Mouse (Mus musculus): ENCODE data around the gene Dcpp2.
"Not testable (repeated sequence)": the region's sequence is repeated elsewhere in the genome, so short reads cannot be mapped to it uniquely, and the experiment has no call there.

Gene Dcpp2

DNA sequence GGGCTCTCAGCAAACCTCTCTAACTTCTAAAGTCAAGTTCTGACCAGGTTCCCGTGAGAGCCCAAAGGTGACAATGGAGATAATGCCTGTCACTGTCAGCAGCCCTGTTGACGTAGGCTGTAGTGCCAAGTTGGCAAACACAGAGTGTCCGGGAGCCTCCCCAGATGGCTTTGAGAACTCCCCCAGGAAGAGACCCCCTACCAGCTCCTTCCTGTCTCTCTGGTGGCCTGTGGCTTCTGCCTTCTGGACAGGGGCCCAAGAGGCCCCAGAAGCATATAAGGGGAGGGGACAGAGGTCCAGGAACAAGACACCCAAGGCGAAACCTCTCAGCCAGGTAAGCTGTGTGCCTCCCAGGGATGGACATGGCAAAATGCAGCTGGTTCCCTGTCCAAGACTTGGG is at the start of gene Dcpp2, which contains the start of gene Dcpp1:
Dcpp2 (plus strand) TSS at position 305 of the 400 bp plus-strand sequence.
Dcpp1 (plus strand) TSS at position 301 of the 400 bp plus-strand sequence.
- DNase-seq (ENCODE audit: low spot score) = not testable (repeated sequence)

DNA sequence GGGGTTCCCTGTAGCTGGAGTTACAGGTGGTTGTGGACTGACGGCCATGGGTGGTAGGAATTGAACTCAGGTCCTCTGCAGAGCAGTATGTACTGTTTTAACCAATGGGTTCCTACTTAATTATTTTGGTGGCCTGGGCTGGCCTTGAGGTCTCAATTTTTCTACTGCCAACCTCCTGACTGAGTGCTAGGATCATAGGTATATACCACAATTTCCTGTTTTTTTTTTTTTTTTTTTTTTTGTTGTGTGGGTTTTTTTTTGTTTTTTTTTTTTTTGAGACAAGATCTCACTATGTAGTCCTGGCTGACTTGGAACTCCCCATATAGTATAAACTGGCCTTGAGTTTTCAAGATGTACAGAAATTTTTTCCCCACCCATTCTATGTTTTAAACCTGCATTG is 49.5 kb upstream of the Dcpp2 start:
- DNase-seq (ENCODE audit: low spot score) = no peak

DNA sequence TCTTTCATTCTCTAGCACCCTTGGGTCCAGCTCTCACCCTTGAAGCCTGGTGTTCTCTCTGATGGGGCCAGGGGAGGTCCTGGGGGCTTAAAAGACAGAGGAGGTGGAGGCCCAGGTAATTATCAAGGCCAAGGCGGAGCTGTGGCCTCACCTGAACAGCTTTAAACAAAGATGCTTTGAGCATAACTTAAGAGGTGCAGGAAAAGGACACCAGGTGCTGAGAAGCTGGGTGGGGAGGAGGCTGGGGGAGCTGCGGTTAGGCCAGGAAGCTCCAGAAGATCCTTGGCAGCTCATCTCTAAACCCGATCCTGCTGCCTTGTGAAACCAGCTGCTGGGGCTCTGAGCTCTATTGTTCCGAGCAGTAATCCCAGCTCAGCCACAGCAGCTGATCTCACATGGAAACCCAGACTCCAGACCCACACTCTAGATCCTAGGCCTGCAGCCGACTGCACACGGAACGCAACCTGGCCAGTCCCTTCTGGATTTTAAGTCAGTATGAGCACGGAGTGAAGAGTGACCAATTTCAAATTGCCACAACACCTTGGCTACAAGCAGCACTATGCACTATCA is 44.6 kb upstream of the Dcpp2 start, which contains the start of gene Prss33:
Prss33 (minus strand) TSS at position 51 of the 570 bp plus-strand sequence.
- DNase-seq (ENCODE audit: low spot score) = no peak

DNA sequence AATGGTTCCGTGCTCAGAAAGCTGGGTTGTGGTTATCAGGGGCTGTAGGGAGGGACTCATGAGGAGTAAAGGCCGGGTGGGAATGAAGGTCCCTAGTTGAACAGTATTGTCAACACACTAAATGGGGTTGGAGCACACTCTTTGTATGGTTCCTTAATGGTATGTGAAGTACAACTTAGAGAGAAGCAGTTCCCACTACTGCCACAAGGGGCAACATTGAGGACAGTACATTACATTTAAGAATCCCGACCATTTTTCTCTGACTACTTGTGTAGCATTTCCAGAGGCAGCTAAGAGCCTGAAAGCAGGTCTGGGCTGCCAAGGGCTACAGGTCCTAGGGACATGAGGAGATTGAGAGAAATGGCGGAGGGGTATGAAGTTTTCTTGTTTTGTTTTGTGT is 39.5 kb upstream of the Dcpp2 start:
- DNase-seq (ENCODE audit: low spot score) = peak; percentile 89

DNA sequence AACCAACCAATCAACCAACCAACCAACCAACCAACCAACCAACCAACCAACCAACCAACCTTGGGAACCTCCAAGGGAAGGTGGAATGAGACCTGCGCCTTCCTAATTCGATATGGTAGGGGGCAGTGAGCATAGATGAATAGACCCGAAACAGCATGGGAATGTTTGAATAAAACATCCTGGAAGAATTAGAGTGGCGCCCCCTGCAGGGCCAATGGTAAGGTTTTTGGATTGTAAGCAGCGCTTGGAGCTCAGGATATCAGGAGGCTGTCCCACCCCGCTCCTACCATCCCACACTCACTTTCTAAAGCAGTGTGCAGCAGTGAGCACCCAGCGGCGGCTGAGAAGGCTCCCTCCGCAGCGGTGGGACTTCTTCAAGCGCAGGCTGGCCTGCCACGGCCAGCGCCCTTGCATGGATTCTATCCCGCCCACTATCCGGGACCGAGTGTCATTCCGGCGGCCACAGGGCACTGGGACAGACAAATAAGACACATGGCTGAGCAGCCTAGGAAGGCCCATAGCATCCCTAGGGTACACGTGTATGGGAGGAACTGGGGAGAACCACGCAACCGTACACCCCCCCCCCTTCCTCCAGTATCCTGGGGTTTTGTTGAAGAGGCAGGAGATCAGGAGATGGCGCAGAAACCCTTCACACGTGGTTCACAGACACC is 37.4 kb upstream of the Dcpp2 start:
- DNase-seq (ENCODE audit: low spot score) = no peak

DNA sequence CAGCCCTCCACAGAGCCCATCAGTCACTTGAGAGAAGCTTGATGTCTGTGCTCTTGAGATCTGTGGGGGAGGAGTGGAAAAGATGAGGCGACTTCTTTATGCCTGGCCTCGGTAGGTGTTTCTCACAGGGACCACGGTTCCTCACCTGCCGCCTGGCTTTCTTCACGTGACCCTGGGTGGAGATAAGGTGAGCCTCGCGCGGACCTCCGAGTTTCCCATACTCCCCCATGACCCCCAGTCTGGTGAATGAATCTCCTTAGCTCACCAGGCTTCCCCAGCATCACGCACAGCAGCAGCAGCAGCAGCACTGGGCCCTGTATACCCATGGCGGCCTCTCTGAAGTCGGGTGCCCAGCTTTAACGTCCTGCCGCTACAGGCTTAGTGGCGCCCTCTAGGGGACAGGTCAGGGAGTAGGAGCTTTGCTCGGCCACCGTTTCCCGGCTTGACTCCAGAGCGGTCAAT is 36.8 kb upstream of the Dcpp2 start, which contains the start of the genes Prss32 and Prss41:
Prss32 (plus strand) TSS at position 44 of the 462 bp plus-strand sequence.
Prss41 (minus strand) TSS at position 361 of the 462 bp plus-strand sequence.
- DNase-seq (ENCODE audit: low spot score) = peak; percentile 73

DNA sequence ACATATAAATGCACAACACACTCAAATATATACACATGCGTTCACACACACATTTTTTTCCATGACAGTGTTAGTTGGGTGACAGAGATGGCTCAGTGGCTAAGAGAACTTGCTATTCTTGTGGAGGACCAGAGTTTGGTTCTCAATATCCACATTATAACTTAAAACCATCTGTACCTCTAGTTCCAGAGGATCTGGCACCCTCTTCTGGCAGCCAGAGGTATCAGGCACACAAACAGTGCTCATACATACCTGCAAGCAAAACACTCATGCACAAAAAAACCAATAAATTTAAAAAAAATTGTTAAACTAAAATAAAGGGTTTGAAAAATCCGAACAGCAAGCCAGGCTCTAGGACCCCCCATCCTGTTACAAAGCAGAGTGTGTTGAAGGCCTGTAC is 30.7 kb upstream of the Dcpp2 start:
- no peak for DNase-seq (ENCODE audit: low spot score)

DNA sequence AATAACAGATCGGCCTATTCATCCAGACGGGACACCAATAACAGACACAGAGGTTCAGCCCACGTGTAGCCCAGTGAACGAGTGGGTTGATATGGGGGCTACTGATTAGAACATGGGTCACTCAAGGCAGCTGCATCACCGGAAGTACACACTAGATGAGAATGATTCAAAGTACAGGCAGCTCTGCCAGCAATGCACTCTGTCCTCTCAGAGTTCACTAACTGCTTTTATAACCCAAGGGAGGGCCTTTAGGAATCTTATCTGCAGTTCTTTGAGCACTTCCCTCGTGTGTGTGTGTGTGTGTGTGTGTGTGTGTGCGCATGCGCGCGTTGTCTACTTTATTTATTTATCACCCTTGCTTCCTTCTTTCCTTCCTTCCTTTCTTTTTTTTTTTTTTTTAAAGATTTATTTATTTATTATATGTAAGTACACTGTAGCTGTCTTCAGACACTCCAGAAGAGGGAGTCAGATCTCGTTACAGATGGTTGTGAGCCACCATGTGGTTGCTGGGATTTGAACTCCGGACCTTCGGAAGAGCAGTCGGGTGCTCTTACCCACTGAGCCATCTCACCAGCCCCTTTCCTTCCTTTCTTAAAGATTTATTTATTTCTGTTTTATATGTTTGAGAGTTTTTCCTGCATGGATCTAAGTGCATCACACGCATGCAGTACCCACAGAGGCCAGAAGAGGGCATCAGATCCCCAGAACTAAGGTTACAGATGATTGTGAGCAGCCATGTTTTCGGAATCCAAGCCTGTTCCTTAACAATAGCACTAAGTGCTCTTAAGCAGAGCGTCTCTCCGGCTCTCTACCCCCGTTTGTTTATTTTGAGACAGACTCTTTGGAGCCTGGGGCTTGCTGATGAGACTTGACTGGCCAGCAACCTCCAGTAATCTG is 29.6 kb upstream of the Dcpp2 start:
- peak; percentile 86 for DNase-seq (ENCODE audit: low spot score)

DNA sequence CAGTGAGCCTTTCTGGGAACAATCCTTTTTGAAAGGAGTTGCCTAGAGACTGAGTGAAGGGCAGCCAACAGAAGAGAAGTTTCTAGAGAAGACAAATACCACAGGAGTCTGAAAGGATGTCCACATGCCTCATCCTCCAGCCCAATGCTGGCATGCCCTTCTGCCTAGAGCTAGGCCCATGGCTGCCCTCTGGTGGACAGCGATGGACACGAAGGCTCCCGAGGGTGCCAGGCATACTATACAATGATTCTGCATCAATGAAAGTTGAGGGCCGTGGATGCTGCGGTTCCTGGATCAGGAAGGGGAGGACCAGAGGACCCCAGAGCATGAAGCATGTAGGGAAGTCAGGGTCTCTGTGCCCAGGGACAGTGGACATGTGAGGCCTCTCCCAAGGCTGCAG is 27.4 kb upstream of the Dcpp2 start:
- DNase-seq (ENCODE audit: low spot score) = peak; percentile 74

DNA sequence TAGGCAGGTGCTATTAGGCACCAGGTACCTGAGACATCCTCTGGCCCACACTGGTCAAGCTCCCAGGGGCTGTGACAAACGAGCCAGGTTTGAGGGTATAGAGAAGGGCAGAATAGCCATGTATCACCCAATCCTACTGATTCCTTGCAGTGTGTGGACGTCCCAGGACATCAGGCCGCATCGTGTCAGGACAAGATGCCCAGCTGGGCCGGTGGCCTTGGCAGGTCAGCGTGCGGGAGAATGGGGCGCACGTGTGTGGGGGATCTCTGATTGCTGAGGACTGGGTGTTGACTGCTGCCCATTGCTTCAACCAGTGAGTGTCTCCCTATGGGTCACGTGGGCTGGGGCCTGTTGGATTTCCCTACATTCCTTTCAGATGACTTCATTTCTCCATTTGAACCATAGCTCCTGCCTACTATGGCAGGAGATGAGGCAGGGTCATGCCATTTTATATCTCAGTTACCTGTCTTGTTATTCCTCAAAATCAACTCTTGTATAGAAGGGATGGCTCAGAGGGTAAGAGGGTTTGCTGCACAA is 26.4 kb upstream of the Dcpp2 start:
- DNase-seq (ENCODE audit: low spot score) = no peak

DNA sequence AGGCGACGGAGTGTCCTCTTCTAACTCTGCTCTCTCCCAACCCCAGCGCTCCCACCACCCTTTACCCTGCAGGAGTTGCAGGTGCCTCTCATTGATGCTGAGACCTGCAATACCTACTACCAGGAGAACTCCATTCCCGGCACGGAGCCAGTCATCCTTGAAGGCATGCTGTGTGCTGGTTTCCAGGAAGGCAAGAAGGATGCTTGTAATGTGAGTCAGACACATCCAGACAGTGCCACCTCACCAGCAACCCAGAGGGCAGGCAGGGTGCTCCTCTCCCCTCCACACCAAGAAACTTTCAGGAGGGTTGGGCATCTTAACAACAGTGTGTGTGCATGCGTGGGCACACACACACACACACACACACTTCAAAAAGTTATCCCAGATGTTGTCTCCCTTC is 23.5 kb upstream of the Dcpp2 start:
- DNase-seq (ENCODE audit: low spot score) = no peak

DNA sequence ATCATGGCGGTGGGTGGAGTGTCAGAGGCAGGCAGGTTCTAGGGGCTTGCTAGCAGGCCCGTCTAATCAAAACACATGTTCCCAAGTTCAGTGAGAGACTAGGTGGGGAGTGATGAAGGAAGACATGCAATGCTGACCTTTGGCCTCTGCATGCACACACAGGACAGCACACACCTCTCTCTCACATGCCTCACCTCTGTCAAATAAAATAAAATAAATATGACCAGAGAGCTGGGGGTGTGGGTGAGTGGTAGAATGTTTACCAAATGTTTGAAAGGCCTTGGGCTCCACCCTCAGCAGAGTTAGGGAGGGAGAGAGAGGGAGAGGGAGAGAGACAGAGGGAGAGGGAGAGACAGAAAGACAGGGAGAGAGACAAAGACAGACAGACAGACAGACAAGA is 22.8 kb upstream of the Dcpp2 start:
- DNase-seq (ENCODE audit: low spot score) = no peak

DNA sequence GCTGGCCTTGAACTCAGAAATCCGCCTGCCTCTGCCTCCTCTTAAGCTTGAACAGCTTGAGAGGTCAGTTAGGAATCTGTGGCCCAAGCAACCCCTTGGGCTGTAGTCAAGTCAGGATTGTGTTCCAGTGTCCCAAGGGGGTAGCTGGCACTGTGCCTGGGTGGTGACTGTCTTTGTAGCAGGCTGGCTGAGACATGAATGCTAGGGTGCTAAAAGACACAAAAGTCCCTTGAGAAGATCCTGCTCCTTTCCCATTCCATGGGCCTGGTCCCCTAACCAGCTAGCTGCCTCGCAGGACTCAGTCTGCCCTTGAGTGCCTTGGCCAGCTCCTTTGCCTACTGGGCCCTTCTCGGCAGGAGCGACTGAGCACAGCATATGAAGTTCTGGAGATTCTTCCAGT is 17.8 kb upstream of the Dcpp2 start:
- no peak for DNase-seq (ENCODE audit: low spot score)

DNA sequence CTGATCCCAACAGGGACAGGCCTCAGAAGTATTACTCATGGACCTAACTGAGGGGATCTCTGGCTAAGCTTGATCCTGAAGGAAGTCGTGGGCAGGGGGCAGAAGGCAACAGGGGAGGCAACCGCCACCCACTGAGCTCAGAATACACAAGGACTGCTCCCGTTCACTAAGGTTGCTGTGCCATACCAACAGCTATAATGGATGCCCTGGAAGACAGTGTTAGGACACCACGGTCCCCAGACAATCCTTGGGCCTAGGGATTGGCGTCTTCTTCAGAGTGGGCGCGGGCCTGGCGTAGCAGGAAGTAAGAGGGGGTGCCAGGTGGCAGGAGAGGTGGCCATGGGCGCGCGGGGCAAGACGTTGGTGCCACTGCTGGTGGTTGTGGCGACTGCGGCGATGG is 12.9 kb upstream of the Dcpp2 start, which contains the start of gene Prss21:
Prss21 (plus strand) TSS at position 301 of the 400 bp plus-strand sequence.
- no peak for DNase-seq (ENCODE audit: low spot score)

DNA sequence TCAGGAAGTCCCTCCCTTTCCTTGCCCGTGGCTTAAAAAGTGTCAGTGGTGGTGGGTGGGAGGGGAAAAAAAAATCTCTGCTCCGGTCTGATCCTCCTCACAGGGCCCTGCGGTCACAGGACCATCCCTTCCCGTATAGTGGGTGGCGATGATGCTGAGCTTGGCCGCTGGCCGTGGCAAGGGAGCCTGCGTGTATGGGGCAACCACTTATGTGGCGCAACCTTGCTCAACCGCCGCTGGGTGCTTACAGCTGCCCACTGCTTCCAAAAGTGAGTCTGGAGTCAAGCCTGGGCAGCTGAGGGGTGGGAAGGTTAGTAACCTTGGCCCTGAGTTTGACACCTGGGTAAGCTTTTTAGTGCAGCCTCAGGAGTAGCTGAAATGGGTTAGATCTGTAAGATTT is 12.2 kb upstream of the Dcpp2 start:
- DNase-seq (ENCODE audit: low spot score) = no peak

DNA sequence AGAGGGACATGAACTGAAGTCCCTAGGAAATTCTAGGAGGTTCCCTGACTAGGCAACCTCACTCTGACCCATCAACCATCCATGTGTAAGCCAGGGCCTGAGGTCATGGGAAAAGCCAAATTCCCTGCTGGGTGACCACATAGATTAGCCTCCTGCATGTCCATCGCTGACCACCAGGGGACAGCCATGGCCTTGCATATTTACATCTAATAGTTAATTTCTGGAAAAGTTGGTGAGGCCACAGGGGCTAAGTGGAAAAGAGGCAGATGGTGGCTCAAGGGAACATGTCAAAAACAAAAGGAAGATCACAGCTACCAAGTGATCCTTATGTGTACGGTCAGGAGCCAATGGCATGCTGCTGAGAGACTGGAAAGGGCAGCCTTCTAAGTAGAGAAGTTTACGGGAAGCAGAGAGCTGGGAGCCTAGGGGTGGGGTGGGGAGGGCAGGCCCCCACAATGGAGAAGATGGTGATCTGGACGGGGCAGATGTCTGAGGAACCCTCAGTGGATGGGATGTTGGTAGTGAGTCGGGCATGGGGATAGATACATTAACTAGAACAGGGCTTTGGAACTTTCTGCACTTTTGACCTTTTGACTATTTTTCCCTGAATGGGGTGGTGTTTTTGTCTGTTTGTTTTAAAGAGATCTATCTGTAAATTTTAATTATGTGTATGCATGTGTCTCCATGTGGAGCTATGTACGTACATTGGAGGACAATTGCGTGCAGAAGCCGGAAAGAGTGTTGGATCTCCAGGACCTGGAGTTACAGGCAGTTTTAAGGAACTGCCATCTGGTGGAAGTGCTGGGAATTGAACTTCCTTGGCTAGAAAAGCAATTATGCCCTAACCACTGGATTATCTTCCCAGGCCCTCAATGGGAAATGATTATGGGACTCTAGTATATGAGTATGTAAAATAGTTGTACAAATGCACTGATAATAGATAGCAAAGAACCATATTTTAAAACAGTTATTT is 6.5 kb upstream of the Dcpp2 start:
- peak; percentile 86 for DNase-seq (ENCODE audit: low spot score)

DNA sequence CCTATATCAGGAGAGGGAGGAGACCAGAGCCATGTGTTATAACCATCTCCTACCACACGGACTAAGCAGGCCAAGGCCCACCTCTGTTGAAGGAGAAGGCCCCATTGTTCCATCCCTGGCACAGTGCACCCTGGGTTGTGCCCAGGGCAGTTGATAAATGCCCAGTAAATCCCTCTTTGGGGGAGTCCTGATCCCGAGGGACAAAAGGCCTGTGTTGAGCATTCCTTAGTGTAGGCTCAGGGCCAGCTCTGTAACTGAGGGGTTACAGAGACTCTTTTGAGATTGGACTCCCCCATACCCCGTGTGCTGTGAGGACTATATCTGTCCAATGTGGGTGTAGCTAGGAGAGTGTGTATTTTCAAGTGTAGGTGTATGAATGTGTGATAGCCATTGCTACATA is 3.9 kb upstream of the Dcpp2 start:
- DNase-seq (ENCODE audit: low spot score) = no peak

DNA sequence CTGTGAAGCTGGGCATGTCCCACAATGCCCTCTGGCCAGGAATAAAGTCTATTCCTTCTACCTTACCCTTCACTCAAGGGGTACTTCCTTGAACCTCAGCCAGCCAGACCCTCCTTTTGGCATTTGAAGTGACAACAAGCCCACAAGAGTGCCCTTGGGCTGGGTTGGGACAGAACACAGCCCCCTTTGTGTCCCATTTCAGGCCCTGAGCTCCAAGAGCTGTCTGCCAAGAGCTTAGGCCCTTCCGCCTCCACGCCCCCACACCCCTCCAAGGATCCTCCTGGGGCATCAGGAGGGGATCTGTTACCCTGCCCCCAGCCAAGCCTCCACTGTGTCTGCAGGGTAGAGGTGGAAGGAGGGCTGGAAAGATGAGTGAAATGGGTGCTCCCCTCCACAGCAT is 3.5 kb upstream of the Dcpp2 start:
- no peak for DNase-seq (ENCODE audit: low spot score)

DNA sequence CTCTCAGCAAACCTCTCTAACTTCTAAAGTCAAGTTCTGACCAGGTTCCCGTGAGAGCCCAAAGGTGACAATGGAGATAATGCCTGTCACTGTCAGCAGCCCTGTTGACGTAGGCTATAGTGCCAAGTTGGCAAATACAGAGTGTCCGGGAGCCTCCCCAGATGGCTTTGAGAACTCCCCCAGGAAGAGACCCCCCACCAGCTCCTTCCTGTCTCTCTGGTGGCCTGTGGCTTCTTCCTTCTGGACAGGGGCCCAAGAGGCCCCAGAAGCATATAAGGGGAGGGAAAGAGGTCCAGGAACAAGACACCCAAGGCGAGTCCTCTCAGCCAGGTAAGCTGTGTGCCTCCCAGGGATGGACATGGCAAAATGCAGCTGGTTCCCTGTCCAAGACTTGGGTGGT is 36.5 kb downstream of the Dcpp2 start, which contains the start of gene Dcpp3:
Dcpp3 (plus strand) TSS at position 301 of the 400 bp plus-strand sequence.
- not testable (repeated sequence) for DNase-seq (ENCODE audit: low spot score)

DNA sequence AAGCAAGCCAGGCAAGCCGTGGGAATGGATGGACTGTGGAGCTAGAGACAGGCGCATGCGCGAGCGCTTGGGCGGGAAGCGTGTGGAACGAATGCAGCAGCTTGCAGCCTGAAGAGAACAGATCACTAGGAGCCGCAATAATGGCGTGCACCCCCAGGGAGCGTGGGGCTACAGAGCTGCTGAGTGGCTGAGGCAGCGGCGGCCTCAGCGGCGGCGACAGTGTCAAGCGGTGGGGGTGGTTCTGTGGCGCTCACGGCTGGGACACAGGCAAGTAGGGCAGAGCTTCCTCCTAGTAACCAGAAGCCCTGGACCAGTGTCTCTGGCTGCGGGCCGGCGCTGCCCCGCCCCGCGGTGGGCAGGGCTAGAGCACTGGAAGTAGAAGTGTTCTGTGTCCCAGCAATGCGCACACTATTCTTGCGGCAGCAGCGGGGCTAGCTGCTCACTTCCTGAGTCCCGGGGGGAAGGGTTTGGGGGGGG is 43.9 kb downstream of the Dcpp2 start:
- peak; percentile 95 for DNase-seq (ENCODE audit: low spot score)

DNA sequence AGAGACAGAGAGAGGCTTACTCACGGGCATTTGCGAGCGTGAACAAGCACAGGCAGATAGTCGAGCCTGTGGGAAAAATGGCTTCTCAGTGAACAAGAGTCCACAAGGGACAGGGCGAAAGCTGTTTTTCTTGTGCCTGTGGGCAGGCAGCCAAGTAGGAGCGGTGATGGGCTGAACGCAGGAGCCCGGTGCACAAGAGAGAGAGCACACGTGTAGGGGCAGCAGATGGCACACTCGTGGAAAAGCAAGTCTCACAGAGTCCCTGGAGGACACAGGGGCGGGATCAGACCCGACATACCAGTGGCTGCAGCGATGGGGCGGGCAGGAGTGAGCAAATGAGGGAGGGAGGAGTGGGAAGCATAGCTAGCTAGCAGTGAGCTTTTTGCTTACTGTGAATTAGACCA is 44.4 kb downstream of the Dcpp2 start:
- peak; percentile 82 for DNase-seq (ENCODE audit: low spot score)
